Mouse (Mus musculus) forebrain, embryonic 15.5 days (tissue): ENCODE data around the gene Hist1h4d. TPM values are rescaled to one million over a fixed set of nuclear protein-coding genes. Genes with fewer than 3 reads are reported as not detected.
"Not testable (repeated sequence)": the region's sequence is repeated elsewhere in the genome, so short reads cannot be mapped to it uniquely, and the experiment has no call there.

Experiments
- ATAC-seq: fragments of 200-750 bp; cut with Nextera tagmentation; replicated peaks from 2 replicates; pipeline ENCODE4 v1.8.0; 2017; ENCODE audit warnings: mild to moderate bottlenecking, moderate TSS enrichment, moderate library complexity
- H3K27ac ChIP-seq: fragments of 300-500 bp; sonication (generic); replicated peaks from 2 replicates; pipeline ENCODE4 v1.5.1; 2015; ENCODE audit warnings: mild to moderate bottlenecking, inconsistent platforms
- H3K27me3 ChIP-seq: fragments of 300-500 bp; sonication (generic); 2 replicates; pipeline ENCODE4 v1.6.1; 2015; ENCODE audit warnings: inconsistent platforms
- H3K36me3 ChIP-seq: fragments of 300-500 bp; sonication (generic); 2 replicates; pipeline ENCODE4 v1.6.1; 2015; ENCODE audit warnings: mild to moderate bottlenecking, inconsistent platforms
- H3K4me1 ChIP-seq: fragments of 300-500 bp; sonication (generic); 2 replicates; pipeline ENCODE4 v1.6.1; 2015; ENCODE audit warnings: inconsistent platforms
- H3K4me2 ChIP-seq: fragments of 300-500 bp; sonication (generic); replicated peaks from 2 replicates; pipeline ENCODE4 v1.6.1; 2015; ENCODE audit warnings: mild to moderate bottlenecking, inconsistent platforms
- H3K4me3 ChIP-seq: fragments of 300-500 bp; sonication (generic); 2 replicates; pipeline ENCODE4 v1.5.1; 2015; ENCODE audit warnings: mild to moderate bottlenecking, inconsistent platforms
- H3K9ac ChIP-seq: fragments of 300-500 bp; sonication (generic); replicated peaks from 2 replicates; pipeline ENCODE4 v1.6.1; 2015; ENCODE audit warnings: mild to moderate bottlenecking, inconsistent platforms
- H3K9me3 ChIP-seq: fragments of 300-500 bp; sonication (generic); 2 replicates; pipeline ENCODE4 v1.6.1; 2016; ENCODE audit warnings: inconsistent platforms
- WGBS: fragments of 180-500 bp; shearing (Covaris S2); methylation state at CpG from one replicate; pipeline ENCODE4 v1.1.7; 2015; ENCODE audit warnings: mixed read lengths; 5-methylcytosine and 5-hydroxymethylcytosine counted together
- polyA plus RNA-seq: library from polyadenylated mRNA; unstranded; fragments of >200 nt; fragmentation: Nextera tagmentation; extraction: Ambion mirVana; gene quantifications from 2 replicates; pipeline ENCODE4 v1.2.1, GENCODE M21; 2015

The Hist1h4d gene
- polyA plus RNA-seq: 76.0 and 88.6 TPM in 2 replicates

DNA sequence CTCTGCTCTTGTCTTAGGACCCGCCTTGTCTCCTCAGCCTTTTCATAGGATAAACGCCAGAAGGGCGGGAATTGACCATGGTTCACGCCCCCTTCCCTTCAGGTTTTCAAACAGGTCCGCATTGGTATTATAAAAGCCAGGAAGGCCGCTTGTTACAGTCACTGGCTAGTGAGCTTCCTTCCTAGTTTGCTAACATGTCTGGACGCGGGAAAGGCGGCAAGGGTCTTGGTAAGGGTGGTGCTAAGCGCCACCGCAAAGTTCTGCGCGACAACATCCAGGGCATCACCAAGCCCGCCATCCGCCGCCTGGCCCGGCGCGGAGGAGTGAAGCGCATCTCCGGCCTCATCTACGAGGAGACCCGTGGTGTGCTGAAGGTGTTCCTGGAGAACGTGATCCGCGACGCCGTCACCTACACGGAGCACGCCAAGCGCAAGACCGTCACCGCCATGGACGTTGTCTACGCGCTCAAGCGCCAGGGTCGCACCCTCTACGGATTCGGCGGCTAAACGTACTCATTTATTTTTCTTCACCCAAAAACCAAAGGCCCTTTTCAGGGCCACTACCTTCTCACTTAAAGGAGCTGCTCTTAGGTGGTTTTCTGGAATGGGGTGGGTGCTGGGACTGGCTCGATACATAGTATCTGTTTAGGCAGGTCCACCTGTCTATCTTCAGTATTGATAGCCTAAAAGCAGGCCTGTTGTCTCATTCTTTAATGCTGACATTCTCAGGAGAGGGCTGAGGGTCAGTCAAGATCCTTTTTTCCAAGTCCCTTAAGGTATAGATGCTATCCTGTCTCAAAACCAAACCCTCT is at the start of gene Hist1h4d:
Gene Hist1h4d (plus strand): TSS at position 191 of the 811 bp plus-strand sequence.
- peak within 1 kb of the TSS; percentile 61 for H3K9ac ChIP-seq
- peak within 1 kb of the TSS; percentile 79 for H3K4me2 ChIP-seq
- H3K36me3 ChIP-seq: no peaks in the 10 kb centered on the region
- peaks cover 53% of the 10 kb centered on the region for H3K4me1 ChIP-seq
- peak within 1 kb of the TSS; percentile 53 for H3K4me3 ChIP-seq
- WGBS: under 1% methylated on average over 43 of the region's 43 CpGs
- no peaks in the 10 kb centered on the region for H3K27me3 ChIP-seq
- H3K27ac ChIP-seq: peak within 1 kb of the TSS; percentile 97
- H3K9me3 ChIP-seq: no peaks in the 10 kb centered on the region
- ATAC-seq: peak; percentile 93

DNA sequence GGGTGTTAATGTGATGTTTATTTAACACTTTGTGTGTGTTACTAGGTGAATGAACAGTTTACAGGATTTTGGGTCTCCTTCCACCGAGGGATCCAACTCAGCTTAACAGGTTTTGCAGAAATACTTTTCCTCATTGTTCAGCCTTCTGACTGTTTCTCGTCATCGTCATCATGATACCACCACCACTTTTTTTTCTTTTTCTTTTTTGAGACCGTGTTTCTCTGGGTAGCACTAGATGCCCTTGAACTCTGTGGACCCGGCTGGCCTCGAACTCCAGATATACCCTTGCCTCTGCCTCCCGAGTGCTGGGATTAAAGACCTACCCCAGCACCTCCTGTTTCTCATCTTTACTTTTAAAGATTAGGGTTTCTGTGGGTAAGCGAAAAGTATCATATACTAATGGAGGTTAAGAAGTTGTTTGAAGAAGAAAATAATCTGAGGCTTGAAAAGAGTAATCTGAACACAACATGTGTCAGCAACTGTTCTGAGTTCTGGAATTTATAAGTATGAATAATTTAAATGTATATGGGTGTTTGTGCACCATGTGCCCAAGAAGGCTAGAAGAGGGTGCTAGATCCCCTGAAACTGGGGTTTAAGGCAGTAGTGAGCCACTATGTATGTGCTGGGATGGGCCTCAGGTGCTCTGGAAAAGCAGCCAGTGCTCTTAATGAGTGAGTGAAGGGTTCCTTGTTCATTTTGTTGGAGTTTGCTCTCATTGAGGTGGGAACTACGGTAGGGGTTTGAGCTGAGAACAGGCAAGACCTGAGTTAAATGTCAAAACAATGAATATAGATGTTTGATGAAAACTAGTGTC is 48.9 kb upstream of the Hist1h4d start:
- WGBS: 14% methylated on average over 9 of the region's 9 CpGs
- peaks cover 59% of the 10 kb centered on the region for H3K4me1 ChIP-seq

DNA sequence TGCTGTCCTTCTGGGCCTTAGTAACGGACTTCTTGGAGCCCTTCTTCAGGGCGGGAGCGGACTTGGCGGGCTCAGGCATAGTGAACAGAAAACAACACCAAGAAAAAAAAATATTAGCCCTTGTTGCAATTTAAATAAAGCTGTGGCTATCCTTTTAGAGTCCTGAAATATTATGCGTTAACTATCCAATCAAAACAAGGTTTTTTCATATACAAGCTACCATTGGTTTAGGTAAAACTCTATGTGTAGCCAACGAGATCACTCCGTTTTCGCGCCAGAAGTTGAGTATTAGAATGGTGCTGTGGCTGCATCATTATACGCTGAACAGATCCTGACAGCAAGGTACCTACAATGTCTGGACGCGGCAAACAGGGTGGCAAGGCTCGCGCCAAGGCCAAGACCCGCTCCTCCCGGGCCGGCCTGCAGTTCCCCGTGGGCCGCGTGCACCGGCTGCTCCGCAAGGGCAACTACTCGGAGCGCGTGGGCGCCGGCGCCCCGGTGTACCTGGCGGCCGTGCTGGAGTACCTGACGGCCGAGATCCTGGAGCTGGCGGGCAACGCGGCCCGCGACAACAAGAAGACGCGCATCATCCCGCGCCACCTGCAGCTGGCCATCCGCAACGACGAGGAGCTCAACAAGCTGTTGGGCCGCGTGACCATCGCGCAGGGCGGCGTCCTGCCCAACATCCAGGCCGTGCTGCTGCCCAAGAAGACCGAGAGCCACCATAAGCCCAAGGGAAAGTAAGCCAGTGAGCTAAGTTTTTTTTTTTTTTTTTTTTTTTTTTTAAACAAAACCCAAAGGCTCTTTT is 47.6 kb upstream of the Hist1h4d start, which contains the start of gene Hist1h2af:
Gene Hist1h2af (plus strand): TSS at position 347 of the 808 bp plus-strand sequence.
- peak; percentile 42 for ATAC-seq
- under 1% methylated on average over 30 of the region's 53 CpGs for WGBS
- Histone ChIP-seq H3K4me2 (peak within 1 kb of the TSS; percentile 82), H3K4me1 (peaks cover 59% of the 10 kb centered on the region), H3K4me3 (peak within 1 kb of the TSS; percentile 58), H3K27ac (peak within 1 kb of the TSS; percentile 99), H3K9ac (peak within 1 kb of the TSS; percentile 46)
- not testable (repeated sequence) for H3K27me3 ChIP-seq, H3K9me3 ChIP-seq, H3K36me3 ChIP-seq

More for the DNA sequence above, 48.9 kb upstream of the Hist1h4d start:
- Histone ChIP-seq H3K4me2 (peak overlapping the region; percentile 82), H3K9me3 (no peaks in the 10 kb centered on the region), H3K4me3 (peak overlapping the region; percentile 58), H3K36me3 (no peaks in the 10 kb centered on the region), H3K27ac (peak overlapping the region; percentile 99), H3K27me3 (no peaks in the 10 kb centered on the region), H3K9ac (peak overlapping the region; percentile 78)
- ATAC-seq: no peak

GRCm38 (mm10) chr13:23534368-23535131 is 46.8 kb upstream of the Hist1h4d start:
- under 1% methylated on average over 15 of the region's 15 CpGs for WGBS
- Histone ChIP-seq H3K27me3 (no peaks in the 10 kb centered on the region), H3K27ac (peak overlapping the region; percentile 99), H3K4me1 (peaks cover 52% of the 10 kb centered on the region), H3K9ac (peak overlapping the region; percentile 46), H3K9me3 (no peaks in the 10 kb centered on the region), H3K36me3 (no peaks in the 10 kb centered on the region), H3K4me3 (peak overlapping the region; percentile 58), H3K4me2 (peak overlapping the region; percentile 82)
- no peak for ATAC-seq

DNA sequence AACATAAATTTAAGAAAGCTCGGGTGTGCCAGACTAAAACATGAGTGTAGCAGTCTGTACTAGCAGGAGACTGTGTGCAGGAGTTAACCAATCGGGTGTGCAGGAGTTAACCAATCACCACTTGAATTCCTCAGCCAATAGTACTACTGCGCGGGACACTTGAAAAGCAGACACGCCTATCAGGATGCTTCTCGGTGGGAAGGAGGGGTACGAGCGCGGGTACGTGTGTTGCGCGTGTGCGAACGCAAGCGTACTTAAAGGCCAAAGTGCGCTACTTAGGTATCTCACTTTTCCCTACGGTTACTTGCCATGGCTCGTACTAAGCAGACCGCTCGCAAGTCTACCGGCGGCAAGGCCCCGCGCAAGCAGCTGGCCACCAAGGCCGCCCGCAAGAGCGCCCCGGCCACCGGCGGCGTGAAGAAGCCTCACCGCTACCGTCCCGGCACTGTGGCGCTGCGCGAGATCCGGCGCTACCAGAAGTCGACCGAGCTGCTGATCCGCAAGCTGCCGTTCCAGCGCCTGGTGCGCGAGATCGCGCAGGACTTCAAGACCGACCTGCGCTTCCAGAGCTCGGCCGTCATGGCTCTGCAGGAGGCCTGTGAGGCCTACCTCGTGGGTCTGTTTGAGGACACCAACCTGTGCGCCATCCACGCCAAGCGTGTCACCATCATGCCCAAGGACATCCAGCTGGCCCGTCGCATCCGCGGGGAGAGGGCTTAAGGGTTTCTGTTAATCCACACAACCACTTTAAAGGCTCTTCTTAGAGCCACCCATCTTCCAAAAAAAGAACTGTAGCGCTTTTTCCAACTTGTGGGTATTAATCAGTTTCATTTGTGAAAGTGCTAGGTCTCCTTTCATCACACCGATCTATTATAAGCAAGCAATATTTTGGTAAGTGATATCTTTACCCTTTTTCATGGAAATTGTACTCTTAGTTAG is 46.0 kb upstream of the Hist1h4d start, which contains the start of gene Hist1h3g:
Gene Hist1h3g (plus strand): TSS at position 286 of the 939 bp plus-strand sequence.
- H3K4me2 ChIP-seq: peak within 1 kb of the TSS; percentile 82
- not testable (repeated sequence) for H3K36me3 ChIP-seq, H3K9me3 ChIP-seq, H3K27me3 ChIP-seq
- H3K27ac ChIP-seq: peak within 1 kb of the TSS; percentile 99
- under 1% methylated on average over 49 of the region's 62 CpGs for WGBS
- peak within 1 kb of the TSS; percentile 58 for H3K4me3 ChIP-seq
- ATAC-seq: peak; percentile 92
- peaks cover 47% of the 10 kb centered on the region for H3K4me1 ChIP-seq
- H3K9ac ChIP-seq: peak within 1 kb of the TSS; percentile 46

- peak overlapping the region; percentile 82 for H3K4me2 ChIP-seq
- H3K27me3 ChIP-seq: no peaks in the 10 kb centered on the region
- H3K36me3 ChIP-seq: no peaks in the 10 kb centered on the region
- peak overlapping the region; percentile 32 for H3K9ac ChIP-seq
- H3K9me3 ChIP-seq: no peaks in the 10 kb centered on the region
- peak overlapping the region; percentile 58 for H3K4me3 ChIP-seq
- 0 out of 2 replicates have a peak overlapping the region, but pooled peaks have one; percentile 14 for H3K27ac ChIP-seq
- H3K4me1 ChIP-seq: peaks cover 47% of the 10 kb centered on the region
- WGBS: 13% methylated on average over 7 of the region's 7 CpGs
- ATAC-seq: no peak
Measured at GRCm38 (mm10) chr13:23536076-23536822, 45.1 kb upstream of the Hist1h4d start.

DNA sequence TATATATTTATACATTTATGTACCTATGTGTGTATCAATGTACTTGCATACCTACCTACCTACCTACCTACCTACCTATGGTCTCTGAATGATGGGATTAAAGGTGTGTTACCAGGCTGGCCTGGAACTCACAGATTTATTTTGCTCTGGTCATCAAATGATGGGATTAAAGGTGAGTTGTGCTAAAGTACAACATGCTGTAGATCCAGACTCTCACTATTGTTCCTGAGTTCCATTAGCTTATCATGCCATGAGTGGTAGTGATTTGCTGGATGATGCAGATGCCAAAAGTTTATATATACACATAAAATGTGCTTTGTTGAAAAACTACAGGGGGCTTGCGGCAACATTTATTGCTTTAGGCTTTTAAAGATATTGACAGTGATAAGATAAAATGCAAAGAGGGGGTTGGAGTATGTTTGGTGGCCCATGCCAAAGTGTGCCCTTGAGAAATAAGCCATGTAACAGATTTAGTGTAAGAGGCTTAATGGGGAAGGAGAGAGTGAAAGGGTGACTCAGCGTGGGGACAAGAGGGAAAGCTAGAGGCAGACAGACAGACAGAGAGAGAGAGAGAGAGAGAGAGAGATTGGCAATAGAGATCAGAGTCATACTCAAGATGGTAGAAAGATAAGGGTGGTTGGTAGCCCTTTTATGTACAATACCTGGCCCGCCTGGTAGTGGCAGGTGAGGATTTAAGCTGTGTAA is 44.2 kb upstream of the Hist1h4d start:
- WGBS: 82% methylated on average over 3 of the region's 3 CpGs
- Histone ChIP-seq H3K4me2 (peak overlapping the region; percentile 82), H3K4me1 (peaks cover 43% of the 10 kb centered on the region), H3K36me3 (no peaks in the 10 kb centered on the region), H3K27me3 (no peaks in the 10 kb centered on the region), H3K9ac (no peak overlapping the region), H3K9me3 (no peaks in the 10 kb centered on the region), H3K4me3 (no peak overlapping the region), H3K27ac (no peak overlapping the region)
- ATAC-seq: no peak

- H3K4me1 ChIP-seq: peaks cover 37% of the 10 kb centered on the region
- no peak overlapping the region for H3K27ac ChIP-seq
- no peaks in the 10 kb centered on the region for H3K9me3 ChIP-seq
- H3K9ac ChIP-seq: no peak overlapping the region
- H3K4me2 ChIP-seq: no peak overlapping the region
- no peaks in the 10 kb centered on the region for H3K27me3 ChIP-seq
- 78% methylated on average over 5 of the region's 5 CpGs for WGBS
- no peak overlapping the region for H3K4me3 ChIP-seq
- H3K36me3 ChIP-seq: no peaks in the 10 kb centered on the region
- ATAC-seq: no peak
Measured at GRCm38 (mm10) chr13:23538249-23538648, 43.1 kb upstream of the Hist1h4d start.

GRCm38 (mm10) chr13:23539821-23540220 is 41.6 kb upstream of the Hist1h4d start:
- not testable (repeated sequence) for H3K4me2 ChIP-seq, H3K36me3 ChIP-seq, H3K4me3 ChIP-seq, H3K27me3 ChIP-seq, H3K9me3 ChIP-seq, ATAC-seq, H3K9ac ChIP-seq, H3K27ac ChIP-seq
- peaks cover 29% of the 10 kb centered on the region for H3K4me1 ChIP-seq
- WGBS: 75% methylated on average over 1 of the region's 1 CpGs
